Mouse (Mus musculus): Measurements from ENCODE around the gene Smim27. TPM values are rescaled to one million over a fixed set of nuclear protein-coding genes. Genes with fewer than 3 reads are reported as not detected.
A peak's percentile ranks its signal among the peaks of the same experiment; 100 is the strongest.

Smim27 gene
- polyA plus RNA-seq, 1 experiment from 2014 or later, result 13.0 TPM

DNA sequence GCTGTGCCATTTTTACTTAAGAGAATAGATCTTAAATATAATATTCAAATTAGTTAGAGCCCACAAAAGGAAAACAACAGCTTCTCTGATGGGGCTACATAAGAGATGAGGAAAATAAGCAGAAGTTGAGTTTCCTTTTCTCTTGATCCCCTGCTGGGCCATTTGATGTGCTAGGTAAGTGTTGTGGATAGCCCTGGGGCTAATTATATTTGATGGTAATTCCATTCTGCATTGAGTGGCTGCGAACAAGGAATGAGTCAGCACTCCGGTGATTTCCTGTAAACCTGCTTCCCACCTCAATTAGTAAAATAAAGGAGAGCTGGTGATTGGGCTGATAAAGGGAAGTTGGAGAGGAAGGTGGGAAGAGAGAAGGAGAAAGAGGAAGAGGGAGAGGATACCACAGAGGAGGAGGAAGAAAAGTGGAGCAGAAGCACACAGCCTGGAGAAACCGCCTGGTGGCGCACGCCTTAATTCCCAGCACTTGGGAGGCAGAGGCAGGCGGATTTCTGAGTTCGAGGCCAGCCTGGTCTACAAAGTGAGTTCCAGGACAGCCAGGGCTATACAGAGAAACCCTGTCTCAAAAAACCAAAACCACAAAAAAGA lies 36.2 kb upstream of the Smim27 start:
- H3K27me3 ChIP-seq (ENCODE audit: control insufficient read depth, insufficient read depth, low read length), result no peaks in the 10 kb centered on the region
- H3K9me3 ChIP-seq (ENCODE audit: control insufficient read depth, low read length), result no peaks in the 10 kb centered on the region
- 90% methylated on average over 7 of the region's 7 CpGs for WGBS
- H3K4me2 ChIP-seq (ENCODE audit: low read depth, low read length), result no peak overlapping the region
- no peak overlapping the region for H3K4me3 ChIP-seq (ENCODE audit: low read depth, low read length)
- H3K27ac ChIP-seq (ENCODE audit: low read depth, low read length), result no peak overlapping the region
- no peaks in the 10 kb centered on the region for H3K36me3 ChIP-seq (ENCODE audit: control insufficient read depth, insufficient read depth, low read length)
- H3K4me1 ChIP-seq (ENCODE audit: control insufficient read depth, insufficient read depth, low read length), result no peaks in the 10 kb centered on the region
- ATAC-seq (ENCODE audit: low read depth), result no peak
- H3K9ac ChIP-seq (replicated peaks; ENCODE audit: low read depth, low read length), result no peak overlapping the region

DNA sequence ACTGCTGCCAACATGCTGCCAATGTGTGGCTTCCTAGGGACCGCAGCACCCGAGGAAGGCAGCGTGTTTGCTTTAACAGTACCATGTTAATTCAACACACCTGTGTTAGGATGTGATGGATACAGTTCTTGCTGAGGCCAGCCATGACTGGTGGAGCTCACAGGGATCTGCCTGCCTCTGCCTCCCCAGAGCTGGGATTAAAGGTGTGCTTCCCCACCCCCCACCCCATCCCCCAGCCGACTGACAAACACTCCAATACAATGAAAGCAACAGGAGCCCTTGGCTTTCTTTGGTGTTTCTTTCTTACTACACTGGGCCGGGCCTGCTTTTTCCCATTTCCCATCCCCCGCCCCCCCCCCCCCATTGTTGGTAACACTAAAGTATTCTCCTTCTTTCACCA lies 35.1 kb upstream of the Smim27 start:
- Histone ChIP-seq H3K9me3 (ENCODE audit: control insufficient read depth, low read length) (no peaks in the 10 kb centered on the region), H3K4me3 (ENCODE audit: low read depth, low read length) (no peak overlapping the region), H3K27ac (ENCODE audit: low read depth, low read length) (no peak overlapping the region), H3K4me2 (ENCODE audit: low read depth, low read length) (no peak overlapping the region), H3K4me1 (ENCODE audit: control insufficient read depth, insufficient read depth, low read length) (peaks cover 8% of the 10 kb centered on the region; the same call in 1 of the 2 replicates), H3K36me3 (ENCODE audit: control insufficient read depth, insufficient read depth, low read length) (no peaks in the 10 kb centered on the region), H3K9ac (replicated peaks; ENCODE audit: low read depth, low read length) (no peak overlapping the region), H3K27me3 (ENCODE audit: control insufficient read depth, insufficient read depth, low read length) (no peaks in the 10 kb centered on the region)
- no peak for ATAC-seq (ENCODE audit: low read depth)
- WGBS, result 83% methylated on average over 6 of the region's 6 CpGs

GRCm38 (mm10) chr4:40236829-40237228 lies 32.5 kb upstream of the Smim27 start:
- Histone ChIP-seq H3K4me2 (ENCODE audit: low read depth, low read length) (no peak overlapping the region), H3K36me3 (ENCODE audit: control insufficient read depth, insufficient read depth, low read length) (no peaks in the 10 kb centered on the region), H3K9ac (replicated peaks; ENCODE audit: low read depth, low read length) (no peak overlapping the region), H3K4me3 (ENCODE audit: low read depth, low read length) (no peak overlapping the region), H3K27me3 (ENCODE audit: control insufficient read depth, insufficient read depth, low read length) (no peaks in the 10 kb centered on the region), H3K27ac (ENCODE audit: low read depth, low read length) (no peak overlapping the region), H3K4me1 (ENCODE audit: control insufficient read depth, insufficient read depth, low read length) (peaks cover 8% of the 10 kb centered on the region; the same call in 1 of the 2 replicates), H3K9me3 (ENCODE audit: control insufficient read depth, low read length) (no peaks in the 10 kb centered on the region)
- ATAC-seq (ENCODE audit: low read depth), result no peak
- 90% methylated on average over 4 of the region's 4 CpGs for WGBS

GRCm38 (mm10) chr4:40238483-40239408 lies 30.6 kb upstream of the Smim27 start:
- no peaks in the 10 kb centered on the region for H3K36me3 ChIP-seq (ENCODE audit: control insufficient read depth, insufficient read depth, low read length)
- H3K9me3 ChIP-seq (ENCODE audit: control insufficient read depth, low read length), result no peaks in the 10 kb centered on the region
- peak overlapping the region; percentile 63 for H3K4me2 ChIP-seq (ENCODE audit: low read depth, low read length)
- no peaks in the 10 kb centered on the region for H3K27me3 ChIP-seq (ENCODE audit: control insufficient read depth, insufficient read depth, low read length)
- 2% methylated on average over 17 of the region's 17 CpGs for WGBS
- peak; percentile 44; the same call in 1 of the 2 replicates for ATAC-seq (ENCODE audit: low read depth)
- peaks cover 8% of the 10 kb centered on the region; the same call in 1 of the 2 replicates for H3K4me1 ChIP-seq (ENCODE audit: control insufficient read depth, insufficient read depth, low read length)
- H3K9ac ChIP-seq (replicated peaks; ENCODE audit: low read depth, low read length), result peak overlapping the region; percentile 45; the same call in 1 of the 2 replicates
- H3K27ac ChIP-seq (ENCODE audit: low read depth, low read length), result no peak overlapping the region
- H3K4me3 ChIP-seq (ENCODE audit: low read depth, low read length), result peak overlapping the region; percentile 36

DNA sequence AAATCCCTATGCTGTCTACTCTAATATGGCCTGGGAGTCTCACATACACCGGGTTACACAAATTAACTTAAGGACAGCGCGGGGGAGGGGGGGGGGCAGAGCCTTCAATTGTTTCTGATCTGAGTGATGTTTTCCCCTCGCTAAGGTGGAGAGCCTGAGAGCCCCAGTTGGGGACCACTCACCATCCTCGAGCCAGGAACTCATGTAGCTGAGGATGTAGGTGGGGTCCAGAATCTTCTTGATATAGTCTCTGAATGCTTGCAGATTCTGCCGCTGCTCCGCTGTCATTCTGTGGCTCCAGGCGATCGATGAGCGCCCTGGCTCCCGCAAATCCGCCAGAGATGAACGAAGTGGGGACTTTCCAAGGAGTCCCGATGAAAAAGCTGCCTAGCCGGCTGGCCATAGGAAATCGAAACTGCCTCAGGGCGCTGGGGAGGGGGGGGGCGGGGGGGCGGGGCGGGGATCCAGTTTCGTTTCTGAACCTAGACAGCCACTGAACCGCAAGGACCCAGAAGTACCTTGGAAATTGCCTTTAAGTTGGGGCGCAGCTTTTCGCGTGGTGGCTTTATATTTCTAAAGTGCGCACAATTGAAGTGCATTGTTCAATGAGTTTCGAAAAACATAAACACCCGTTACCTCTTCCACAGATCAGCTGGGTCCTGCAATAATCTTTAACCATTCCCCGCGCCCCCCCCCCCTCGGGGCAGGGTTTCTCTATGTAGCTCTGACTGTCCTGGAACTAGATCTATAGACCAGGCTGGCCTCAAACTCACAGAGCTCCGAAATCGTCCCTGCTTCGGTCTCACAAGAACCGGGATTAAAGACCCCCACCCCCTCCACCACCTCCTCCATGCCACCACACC lies 29.7 kb upstream of the Smim27 start, which contains the start of gene Ddx58:
Gene Ddx58, minus strand, starts transcription at position 420 of the 863 bp plus-strand sequence.
- WGBS, result 3% methylated on average over 33 of the region's 35 CpGs
- Histone ChIP-seq H3K4me2 (ENCODE audit: low read depth, low read length) (peak within 1 kb of the TSS; percentile 63), H3K4me1 (ENCODE audit: control insufficient read depth, insufficient read depth, low read length) (peaks cover 8% of the 10 kb centered on the region; the same call in 1 of the 2 replicates), H3K27ac (ENCODE audit: low read depth, low read length) (no peak within 1 kb of the TSS), H3K9ac (replicated peaks; ENCODE audit: low read depth, low read length) (peak within 1 kb of the TSS; percentile 45), H3K4me3 (ENCODE audit: low read depth, low read length) (peak within 1 kb of the TSS; percentile 36), H3K36me3 (ENCODE audit: control insufficient read depth, insufficient read depth, low read length) (no peaks in the 10 kb centered on the region), H3K9me3 (ENCODE audit: control insufficient read depth, low read length) (no peaks in the 10 kb centered on the region), H3K27me3 (ENCODE audit: control insufficient read depth, insufficient read depth, low read length) (no peaks in the 10 kb centered on the region)
- ATAC-seq (ENCODE audit: low read depth), result peak; percentile 56

DNA sequence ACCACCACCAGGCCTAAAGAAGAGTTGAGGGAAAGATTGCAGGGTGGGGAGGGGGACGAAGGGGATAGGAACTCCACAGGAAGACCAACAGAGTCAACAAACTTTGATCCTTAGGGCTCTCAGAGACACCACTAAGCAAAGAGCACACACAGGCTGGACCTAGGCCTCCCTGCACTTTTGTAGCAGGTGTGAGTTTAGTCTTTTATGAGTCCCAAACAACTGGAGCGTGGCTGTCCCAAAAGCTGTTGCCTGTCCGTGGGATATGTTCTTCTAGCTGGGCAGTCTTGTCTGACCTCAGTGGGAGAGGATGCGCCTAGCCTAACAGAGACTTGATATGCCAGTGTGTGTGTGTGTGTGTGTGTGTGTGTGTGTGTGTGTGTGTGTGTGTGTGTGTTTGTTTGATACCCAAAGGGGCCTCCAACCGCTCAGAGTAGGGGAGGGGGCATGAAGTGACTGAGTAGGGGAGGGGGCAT lies 29.1 kb upstream of the Smim27 start:
- Histone ChIP-seq H3K27me3 (ENCODE audit: control insufficient read depth, insufficient read depth, low read length) (no peaks in the 10 kb centered on the region), H3K4me2 (ENCODE audit: low read depth, low read length) (peak overlapping the region; percentile 63), H3K36me3 (ENCODE audit: control insufficient read depth, insufficient read depth, low read length) (no peaks in the 10 kb centered on the region), H3K9ac (replicated peaks; ENCODE audit: low read depth, low read length) (no peak overlapping the region), H3K27ac (ENCODE audit: low read depth, low read length) (no peak overlapping the region), H3K9me3 (ENCODE audit: control insufficient read depth, low read length) (no peaks in the 10 kb centered on the region), H3K4me3 (ENCODE audit: low read depth, low read length) (no peak overlapping the region; the same call in 1 of the 2 replicates), H3K4me1 (ENCODE audit: control insufficient read depth, insufficient read depth, low read length) (peaks cover 8% of the 10 kb centered on the region; the same call in 1 of the 2 replicates)
- peak; percentile 54; the same call in 1 of the 2 replicates for ATAC-seq (ENCODE audit: low read depth)
- 34% methylated on average over 5 of the region's 5 CpGs for WGBS

- Histone ChIP-seq H3K4me3 (ENCODE audit: low read depth, low read length) (no peak overlapping the region), H3K27me3 (ENCODE audit: control insufficient read depth, insufficient read depth, low read length) (no peaks in the 10 kb centered on the region), H3K9ac (replicated peaks; ENCODE audit: low read depth, low read length) (no peak overlapping the region), H3K4me1 (ENCODE audit: control insufficient read depth, insufficient read depth, low read length) (peaks cover 8% of the 10 kb centered on the region; the same call in 1 of the 2 replicates), H3K4me2 (ENCODE audit: low read depth, low read length) (no peak overlapping the region), H3K9me3 (ENCODE audit: control insufficient read depth, low read length) (no peaks in the 10 kb centered on the region), H3K36me3 (ENCODE audit: control insufficient read depth, insufficient read depth, low read length) (no peaks in the 10 kb centered on the region), H3K27ac (ENCODE audit: low read depth, low read length) (no peak overlapping the region)
- ATAC-seq (ENCODE audit: low read depth), result no peak
- WGBS, result 58% methylated on average over 6 of the region's 6 CpGs
Observed at GRCm38 (mm10) chr4:40241928-40242327, 27.5 kb upstream of the Smim27 start.

GRCm38 (mm10) chr4:40243006-40243405 lies 26.4 kb upstream of the Smim27 start:
- H3K9ac ChIP-seq (replicated peaks; ENCODE audit: low read depth, low read length), result no peak overlapping the region
- no peak overlapping the region for H3K4me2 ChIP-seq (ENCODE audit: low read depth, low read length)
- no peak overlapping the region for H3K4me3 ChIP-seq (ENCODE audit: low read depth, low read length)
- no peaks in the 10 kb centered on the region for H3K9me3 ChIP-seq (ENCODE audit: control insufficient read depth, low read length)
- no peaks in the 10 kb centered on the region for H3K36me3 ChIP-seq (ENCODE audit: control insufficient read depth, insufficient read depth, low read length)
- H3K4me1 ChIP-seq (ENCODE audit: control insufficient read depth, insufficient read depth, low read length), result peaks cover 8% of the 10 kb centered on the region; the same call in 1 of the 2 replicates
- no peak overlapping the region for H3K27ac ChIP-seq (ENCODE audit: low read depth, low read length)
- no peaks in the 10 kb centered on the region for H3K27me3 ChIP-seq (ENCODE audit: control insufficient read depth, insufficient read depth, low read length)
- no peak for ATAC-seq (ENCODE audit: low read depth)
- WGBS, result 87% methylated on average over 4 of the region's 4 CpGs
